Mouse (Mus musculus): ENCODE measurements around the gene Acsf3.

Acsf3 gene

GRCm38 (mm10) chr8:122851692-122852545 lies 76.6 kb downstream of the Acsf3 start:
- no peak for DNase-seq (ENCODE audit: low spot score)

- no peak for DNase-seq (ENCODE audit: low spot score)
Observed at GRCm38 (mm10) chr8:122852546-122852905, 77.2 kb downstream of the Acsf3 start.

GRCm38 (mm10) chr8:122853340-122853771 lies 78.1 kb downstream of the Acsf3 start:
- DNase-seq (ENCODE audit: low spot score): no peak

- DNase-seq (ENCODE audit: low spot score): no peak
Observed at GRCm38 (mm10) chr8:122854388-122854787, 79.1 kb downstream of the Acsf3 start.

- no peak for DNase-seq (ENCODE audit: low spot score)
Observed at GRCm38 (mm10) chr8:122855123-122855522, 79.8 kb downstream of the Acsf3 start.

GRCm38 (mm10) chr8:122856288-122856687 lies 81.0 kb downstream of the Acsf3 start:
- DNase-seq (ENCODE audit: low spot score): no peak

GRCm38 (mm10) chr8:122859843-122860242 lies 84.6 kb downstream of the Acsf3 start:
- no peak for DNase-seq (ENCODE audit: low spot score)

GRCm38 (mm10) chr8:122864719-122865129 lies 89.4 kb downstream of the Acsf3 start:
- no peak for DNase-seq (ENCODE audit: low spot score)

GRCm38 (mm10) chr8:122865441-122865840 lies 90.2 kb downstream of the Acsf3 start:
- DNase-seq (ENCODE audit: low spot score): no peak

GRCm38 (mm10) chr8:122866231-122866630 lies 90.9 kb downstream of the Acsf3 start:
- DNase-seq (ENCODE audit: low spot score): no peak
